Mouse (Mus musculus): ENCODE results near the gene Gm2244. TPM values are rescaled to one million over a fixed set of nuclear protein-coding genes. Genes with fewer than 3 reads are reported as not detected.
"Not testable (repeated sequence)": the region's sequence is repeated elsewhere in the genome, so short reads cannot be mapped to it uniquely, and the experiment has no call there.

Gene Gm2244
- polyA plus RNA-seq (2012; ENCODE audit: insufficient read depth, insufficient read length, missing spikeins) = not detected in 2 replicates

GRCm38 (mm10) chr14:19549863-19550262 is at the start of gene Gm2244:
TSS of gene Gm2244 (minus strand) at chr14:19549963.
- H3K4me3 ChIP-seq (ENCODE audit: insufficient read depth, low read depth, low read length); H3K27ac ChIP-seq (replicated peaks; ENCODE audit: low read depth, low read length); H3K4me1 ChIP-seq (ENCODE audit: control insufficient read depth, insufficient read depth, insufficient read length, low read length): not testable (repeated sequence)

DNA sequence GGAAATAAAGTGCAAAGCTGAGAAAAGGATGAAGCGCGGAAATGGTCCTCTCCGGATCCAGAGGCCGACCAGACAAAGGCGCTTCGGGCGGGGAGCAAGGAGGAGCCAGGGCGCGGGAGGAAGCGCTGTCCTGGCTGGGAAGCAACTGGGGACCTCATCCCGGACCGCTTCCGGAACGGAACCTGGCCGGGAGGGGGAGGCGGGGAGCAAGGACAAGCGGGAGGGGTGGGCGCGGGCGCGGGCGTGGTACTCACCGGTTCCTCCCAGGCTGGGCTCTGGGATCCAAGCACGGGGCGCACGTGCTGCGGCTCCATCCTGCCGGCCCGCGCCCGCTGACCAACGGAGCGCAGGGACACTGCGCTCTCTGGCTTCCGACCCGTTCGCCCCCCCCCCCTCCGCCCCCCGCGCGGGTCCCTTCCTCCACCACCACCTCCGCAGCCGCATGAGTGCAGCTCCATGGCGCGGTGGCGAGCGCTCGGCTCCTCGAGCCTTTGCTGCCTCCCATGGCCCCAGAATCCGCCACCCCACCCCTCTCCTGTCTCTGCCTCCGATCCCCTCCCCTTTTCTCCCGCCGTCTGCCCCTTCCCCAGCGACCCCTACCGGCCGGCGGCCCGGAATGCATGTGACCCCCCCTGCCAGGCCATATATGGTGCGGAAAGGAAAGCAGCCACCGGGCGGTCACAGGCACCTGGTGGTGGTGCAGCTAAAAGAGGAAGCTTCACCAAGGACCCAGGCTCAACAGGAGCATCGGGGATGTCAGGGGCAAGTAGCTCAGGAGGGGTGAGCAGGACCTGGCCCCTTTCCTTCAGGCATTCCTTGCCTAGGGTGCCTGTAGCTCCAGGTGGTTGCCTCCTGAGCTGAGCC is 35.3 kb upstream of the Gm2244 start, which contains the start of gene Gm2237:
TSS of gene Gm2237 (minus strand) at position 332 of the 864 bp plus-strand sequence.
- Histone ChIP-seq H3K4me3 (ENCODE audit: insufficient read depth, low read depth, low read length) (peak within 1 kb of the TSS; percentile 30), H3K27ac (replicated peaks; ENCODE audit: low read depth, low read length) (0 out of 2 replicates have a peak within 1 kb of the TSS, but pooled peaks have one; percentile 11)

More for the DNA sequence above, 35.3 kb upstream of the Gm2244 start, which contains the start of gene Gm2237:
- not testable (repeated sequence) for H3K4me1 ChIP-seq (ENCODE audit: control insufficient read depth, insufficient read depth, insufficient read length, low read length)

Other genes starting within 250 kb of the Gm2244 start
- gene Gm21738, start 131.0 kb downstream of the Gm2244 start, polyA plus RNA-seq (2012; ENCODE audit: insufficient read depth, insufficient read length, missing spikeins) = 2.5 and 7.3 TPM in 2 replicates
- gene Gm2237, start 35.2 kb upstream of the Gm2244 start, polyA plus RNA-seq (2012; ENCODE audit: insufficient read depth, insufficient read length, missing spikeins) = not detected in 2 replicates
- gene Gm5458, start 52.6 kb upstream of the Gm2244 start, polyA plus RNA-seq (2012; ENCODE audit: insufficient read depth, insufficient read length, missing spikeins) = not detected in 2 replicates
- 6.0 and 7.3 TPM in 2 replicates for gene Nid2, start 201.3 kb upstream of the Gm2244 start, polyA plus RNA-seq (2012; ENCODE audit: insufficient read depth, insufficient read length, missing spikeins)